Mouse (Mus musculus) kidney, postnatal 14 days (tissue): ENCODE results near the gene Slc7a10.
"Not testable (repeated sequence)": the region's sequence is repeated elsewhere in the genome, so short reads cannot be mapped to it uniquely, and the experiment has no call there.

Source experiments
- DNase-seq: peaks from one replicate; pipeline ENCODE4 v3.0.0; 2022; ENCODE audit warnings: mixed read lengths

Gene Slc7a10

DNA sequence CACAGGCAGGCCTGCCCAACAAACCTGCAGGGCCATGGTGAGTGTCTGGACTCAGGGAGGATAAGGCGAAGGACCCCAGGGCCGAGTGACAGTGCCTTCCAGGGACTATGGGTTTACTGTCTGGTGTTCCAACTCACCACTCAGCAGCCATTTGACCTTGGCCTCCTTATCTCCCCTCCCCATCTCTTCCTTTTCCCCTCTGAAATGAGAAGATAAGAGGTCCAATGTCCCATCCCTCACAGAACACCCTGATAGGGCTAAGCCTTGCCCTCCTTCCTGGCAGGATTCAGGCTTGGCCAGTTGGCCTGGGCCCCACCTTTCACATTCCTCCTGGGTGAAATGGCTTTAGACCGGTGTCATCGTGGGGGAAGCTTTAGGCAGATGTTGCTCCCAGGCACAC lies 10.7 kb upstream of the Slc7a10 start:
- DNase-seq: no peak

DNA sequence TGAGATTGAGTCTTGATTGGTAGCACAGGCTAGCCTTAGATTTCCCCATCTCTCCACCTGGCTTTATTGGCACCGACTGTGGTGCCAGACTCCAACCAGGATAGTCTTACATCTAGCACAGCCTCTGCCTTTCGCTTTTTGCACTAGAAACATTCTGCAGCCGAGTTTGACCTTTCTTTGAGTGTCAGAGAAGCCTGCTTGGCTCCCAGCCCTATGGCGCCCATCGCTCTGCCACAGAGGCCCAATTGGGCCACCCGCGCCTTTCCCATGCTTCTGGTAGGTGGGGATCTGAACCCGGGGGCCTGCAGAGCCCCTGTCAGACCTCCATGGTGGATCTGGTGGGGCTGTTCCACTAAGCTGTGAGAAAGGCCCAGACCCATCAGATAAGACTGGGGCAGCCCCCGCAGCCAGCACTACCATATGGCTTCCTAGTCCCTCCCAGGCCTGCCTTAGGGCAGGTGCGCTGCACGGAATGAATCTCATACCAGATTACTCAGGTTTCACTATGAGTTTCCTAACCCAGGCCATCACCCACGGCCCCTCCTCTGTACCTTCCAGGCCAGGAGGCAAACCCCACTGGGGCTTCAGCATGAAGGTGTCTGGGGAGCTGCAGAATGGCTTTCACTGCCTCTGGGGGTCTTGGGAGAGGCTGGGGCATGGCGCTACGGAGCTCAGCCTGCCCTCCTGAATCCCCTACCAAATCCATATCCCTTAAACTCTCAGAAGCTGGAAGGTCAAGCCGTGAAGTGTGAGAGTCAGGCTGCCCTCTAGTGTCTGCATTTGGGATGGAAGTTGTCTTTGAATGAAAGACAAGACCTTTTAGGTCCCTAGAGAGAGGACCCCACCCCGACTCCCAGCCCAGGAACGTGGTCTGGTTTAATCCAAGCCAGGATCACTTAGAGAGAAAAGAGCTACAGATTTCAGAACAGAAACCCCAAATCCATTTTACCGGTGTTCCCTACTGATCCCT lies 9.5 kb upstream of the Slc7a10 start:
- DNase-seq: peak; percentile 49

DNA sequence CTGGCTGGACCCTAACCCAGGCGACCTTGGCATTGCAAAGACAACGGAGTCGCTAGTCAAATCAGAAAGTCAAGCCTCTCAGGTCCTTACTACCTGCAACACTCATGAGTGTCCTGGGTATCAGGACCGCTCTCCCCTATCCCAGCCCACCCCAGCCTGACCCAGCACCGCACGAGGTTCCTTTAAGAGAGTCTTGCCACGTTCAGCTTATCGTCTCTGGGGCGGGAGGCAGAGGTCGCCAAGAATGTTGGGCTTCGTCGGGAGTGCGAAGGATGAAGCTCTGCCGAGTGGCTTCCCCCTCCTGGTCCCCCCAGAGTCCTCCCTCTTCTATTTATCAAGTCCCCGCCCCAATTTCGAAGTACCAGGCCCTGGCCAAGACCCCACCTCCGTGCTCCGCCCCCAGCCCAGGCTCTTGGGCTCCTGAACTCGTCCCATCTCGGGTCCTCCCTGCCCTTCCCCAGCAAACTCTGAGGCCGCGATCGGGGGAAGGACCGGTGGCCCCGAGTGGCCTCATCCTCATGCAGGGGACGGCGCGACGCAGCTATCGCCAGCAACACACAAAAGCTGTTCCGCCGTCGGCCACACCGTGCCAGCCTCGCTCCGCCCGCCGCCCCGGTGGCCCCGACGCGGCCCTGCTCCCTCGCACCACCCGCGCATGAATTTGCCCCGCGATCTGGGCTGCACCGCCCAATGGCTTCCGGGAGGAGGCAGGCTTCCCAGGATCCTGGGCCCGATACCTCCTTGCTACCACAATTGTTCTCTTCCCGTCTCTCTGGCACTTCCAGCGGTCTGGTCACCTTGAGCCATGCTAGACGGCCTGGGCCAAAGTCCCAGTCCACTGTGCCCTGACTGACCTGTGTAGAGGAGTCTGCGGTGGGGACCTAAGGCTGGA lies 1.1 kb upstream of the Slc7a10 start:
- DNase-seq: peak; percentile 46

DNA sequence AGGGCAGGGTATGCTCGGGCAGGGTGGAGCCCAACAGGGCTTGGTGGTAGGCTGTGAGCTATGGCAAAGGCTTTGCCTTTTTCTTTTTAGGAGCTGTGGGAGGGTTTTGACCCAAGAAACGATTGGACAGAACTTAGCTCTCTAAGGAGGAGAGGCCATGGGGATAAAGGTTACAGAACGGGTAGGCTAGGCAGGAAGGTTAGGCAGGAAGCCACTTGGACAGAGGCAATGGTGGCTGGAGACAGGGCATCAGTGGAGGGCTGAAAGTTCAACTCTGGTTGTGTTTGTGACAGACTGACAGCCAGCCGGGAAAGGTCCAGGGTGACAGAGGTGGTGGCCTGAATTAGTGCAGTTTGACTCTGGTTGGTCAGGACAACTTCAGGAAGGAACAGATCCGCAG lies 3.5 kb downstream of the Slc7a10 start:
- DNase-seq: no peak

DNA sequence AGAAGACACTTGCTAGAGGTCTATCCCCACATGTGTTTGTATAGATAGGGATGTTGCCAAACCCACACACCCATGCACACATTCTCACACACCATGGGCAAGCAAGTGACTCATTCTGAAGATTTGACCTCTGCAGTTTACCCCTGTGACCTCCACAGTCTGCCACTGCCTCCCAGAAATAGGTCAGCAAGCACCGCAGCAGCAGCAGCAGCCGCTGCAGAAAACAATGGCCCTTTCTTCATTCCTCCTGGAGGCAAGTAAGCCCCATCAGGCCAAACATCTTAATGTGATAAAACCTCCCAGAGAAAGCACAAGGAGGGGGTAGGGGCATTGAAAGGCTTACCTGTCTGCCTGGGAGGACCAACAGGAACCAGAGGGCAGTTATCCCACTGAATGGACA lies 5.1 kb downstream of the Slc7a10 start:
- DNase-seq: no peak

DNA sequence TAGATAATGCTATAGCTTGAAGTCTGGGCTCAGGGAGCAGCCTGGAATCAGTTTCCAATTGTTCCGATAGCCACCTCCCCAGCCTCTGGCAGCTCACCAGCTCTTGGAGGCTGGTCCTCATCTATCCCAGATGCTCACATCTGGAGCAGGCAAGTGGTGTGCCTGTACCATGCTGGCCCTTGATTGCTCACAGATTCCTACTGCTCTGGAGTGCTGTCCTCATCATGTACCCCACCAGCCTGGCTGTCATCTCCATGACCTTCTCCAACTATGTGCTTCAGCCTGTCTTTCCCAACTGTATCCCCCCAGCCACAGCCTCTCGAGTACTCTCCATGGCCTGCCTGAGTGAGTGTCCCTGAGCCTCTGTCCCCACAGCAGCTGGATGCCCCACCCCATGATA lies 10.8 kb downstream of the Slc7a10 start:
- no peak for DNase-seq

DNA sequence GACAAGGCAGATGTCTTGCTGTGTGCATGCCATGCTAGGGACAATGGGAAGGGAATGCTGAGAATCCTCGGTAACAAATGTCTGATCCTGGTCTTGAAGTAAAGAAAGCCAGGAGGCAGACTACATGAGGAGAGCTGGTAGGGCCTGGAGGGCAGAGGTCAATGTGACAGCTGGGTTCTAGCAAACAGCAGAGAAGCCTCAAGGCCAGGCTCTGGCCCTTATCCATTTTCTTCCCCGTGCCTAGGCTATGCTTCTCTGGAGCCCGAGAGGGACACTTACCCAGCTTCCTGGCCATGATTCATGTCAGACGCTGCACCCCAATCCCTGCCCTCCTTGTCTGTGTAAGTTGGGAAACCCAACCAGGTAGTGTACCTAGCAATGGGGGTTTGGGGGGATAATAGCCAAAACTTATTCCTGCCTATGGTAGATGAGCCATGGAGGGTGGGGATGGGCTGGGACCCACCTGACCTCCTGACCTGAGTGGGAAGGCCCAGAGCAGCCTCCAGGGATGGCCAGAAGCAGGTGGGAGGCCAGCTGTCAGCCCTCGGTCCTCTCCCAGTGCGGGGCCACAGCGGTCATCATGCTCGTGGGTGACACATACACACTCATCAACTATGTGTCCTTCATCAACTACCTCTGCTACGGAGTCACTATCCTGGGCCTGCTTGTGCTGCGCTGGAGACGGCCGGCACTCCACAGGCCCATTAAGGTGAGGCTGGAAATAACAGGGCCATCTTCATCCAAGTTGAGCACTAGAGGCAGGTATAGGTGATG lies 13.0 kb downstream of the Slc7a10 start:
- DNase-seq: no peak

DNA sequence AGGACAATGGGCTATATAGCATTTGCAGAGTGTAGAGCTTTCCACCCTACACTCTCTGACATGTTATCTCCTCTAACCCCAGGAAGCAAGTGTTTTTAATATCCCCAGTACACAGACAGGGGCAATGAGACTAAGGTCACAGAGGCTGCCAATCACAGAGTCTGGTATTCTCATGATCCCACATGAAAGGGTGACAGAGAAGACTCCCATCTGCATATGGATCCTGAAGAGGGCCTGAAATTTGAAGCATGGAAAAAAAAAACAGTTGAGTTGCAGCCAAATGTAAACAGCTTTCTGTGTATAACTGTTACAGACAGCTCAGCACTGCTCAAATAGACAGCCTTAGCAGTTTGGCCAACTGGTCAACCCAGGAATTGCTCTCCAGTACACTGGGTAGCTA lies 13.6 kb downstream of the Slc7a10 start:
- no peak for DNase-seq

DNA sequence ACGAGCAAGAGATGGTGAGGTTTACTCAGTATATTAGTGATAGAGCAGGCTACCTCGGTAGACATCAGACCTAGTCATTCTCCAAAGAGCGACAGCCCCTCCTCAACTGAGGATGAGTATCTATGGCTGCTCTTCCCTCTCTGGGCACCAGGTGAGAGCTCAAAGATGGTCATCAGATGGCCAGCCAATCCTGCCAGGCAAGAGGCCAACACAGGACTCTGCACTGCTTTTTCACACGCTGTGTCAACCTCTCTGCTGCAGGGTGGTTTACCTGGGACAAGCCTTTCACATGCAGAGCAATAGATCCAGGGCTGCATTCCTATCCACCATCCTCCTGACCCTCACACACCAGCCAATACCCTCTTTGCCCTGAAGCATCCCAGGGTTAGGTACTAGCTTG lies 25.6 kb downstream of the Slc7a10 start:
- no peak for DNase-seq

DNA sequence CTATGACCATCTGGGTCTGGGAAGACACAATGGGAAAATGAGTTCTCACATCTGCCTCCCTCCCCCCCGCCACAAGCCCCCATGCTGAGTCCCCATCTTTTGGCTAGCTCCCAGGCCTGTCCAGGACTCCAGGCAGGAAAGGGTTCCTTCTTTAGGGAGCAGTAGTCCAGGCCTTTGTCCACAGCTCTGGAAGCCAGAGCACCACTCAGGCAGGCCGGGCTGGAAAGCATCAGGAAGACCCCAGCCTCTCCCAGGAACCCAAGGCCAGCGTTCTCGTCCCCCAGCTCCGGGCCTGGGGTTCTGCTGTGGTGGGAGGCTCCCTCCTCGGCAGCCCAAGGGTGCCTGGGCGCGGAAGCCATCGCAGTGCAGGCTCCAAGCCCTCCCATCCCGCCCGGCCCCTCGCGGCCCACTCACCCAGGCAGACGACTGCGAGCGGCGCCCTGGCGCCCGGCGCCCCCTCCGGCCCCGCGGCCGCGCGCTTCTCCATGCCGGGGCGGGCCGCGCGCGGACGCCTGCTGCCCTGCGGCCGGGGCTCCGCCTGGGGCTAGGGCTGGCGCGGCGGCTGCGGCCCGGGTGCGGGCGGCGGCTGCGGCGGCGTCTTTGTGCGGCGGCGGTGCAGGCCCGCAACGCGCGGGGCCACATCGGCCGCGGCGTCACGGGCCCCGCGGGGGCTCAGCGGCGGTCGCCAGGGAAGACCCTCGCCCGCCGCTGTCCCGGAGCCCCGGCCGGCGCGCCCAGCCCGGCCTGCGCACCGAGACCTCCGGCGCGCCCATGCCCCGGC lies 28.4 kb downstream of the Slc7a10 start:
- DNase-seq: peak; percentile 34

DNA sequence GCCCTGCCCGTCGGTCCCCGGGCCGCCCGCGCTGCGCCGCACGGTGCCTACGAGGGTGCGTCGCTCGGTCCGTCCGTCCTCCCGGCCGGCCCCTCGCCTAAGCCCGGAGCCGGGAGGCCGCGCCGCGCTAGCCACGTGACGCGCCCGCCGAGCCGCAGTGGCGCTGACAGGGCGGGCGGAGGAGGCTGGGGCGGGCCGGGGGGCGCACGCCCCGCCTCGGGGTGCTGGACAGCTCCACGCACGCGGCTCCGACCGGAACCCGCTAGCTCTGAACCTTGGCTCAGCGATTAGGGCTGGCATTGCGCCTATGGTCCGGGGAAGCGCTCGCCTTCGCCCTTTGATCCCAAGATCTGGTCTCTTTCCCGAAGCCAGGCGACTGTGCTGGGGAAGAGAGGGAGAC lies 29.0 kb downstream of the Slc7a10 start, which contains the start of gene Lrp3:
Lrp3 (minus strand) TSS at position 274 of the 400 bp plus-strand sequence.
- peak; percentile 93 for DNase-seq

DNA sequence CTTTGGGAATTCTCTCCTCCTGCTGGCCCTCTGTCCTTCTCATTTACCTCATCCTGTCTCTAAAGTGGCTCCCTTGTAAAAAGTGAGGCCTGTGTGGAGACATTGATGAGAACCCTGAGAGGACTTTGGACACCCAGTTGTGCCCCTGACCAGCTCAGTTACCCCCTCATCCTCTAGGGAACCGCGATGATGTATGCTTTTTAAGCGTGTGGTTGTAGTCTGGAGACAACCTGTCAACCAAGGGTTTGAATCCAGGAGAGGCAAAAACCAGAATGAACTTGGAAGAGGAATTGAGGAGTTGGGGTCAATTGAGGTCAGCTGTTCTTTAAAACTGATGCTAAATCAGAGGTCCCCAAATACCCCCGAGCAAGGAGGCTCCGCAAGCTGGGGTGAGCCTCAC lies 29.5 kb downstream of the Slc7a10 start:
- no peak for DNase-seq

DNA sequence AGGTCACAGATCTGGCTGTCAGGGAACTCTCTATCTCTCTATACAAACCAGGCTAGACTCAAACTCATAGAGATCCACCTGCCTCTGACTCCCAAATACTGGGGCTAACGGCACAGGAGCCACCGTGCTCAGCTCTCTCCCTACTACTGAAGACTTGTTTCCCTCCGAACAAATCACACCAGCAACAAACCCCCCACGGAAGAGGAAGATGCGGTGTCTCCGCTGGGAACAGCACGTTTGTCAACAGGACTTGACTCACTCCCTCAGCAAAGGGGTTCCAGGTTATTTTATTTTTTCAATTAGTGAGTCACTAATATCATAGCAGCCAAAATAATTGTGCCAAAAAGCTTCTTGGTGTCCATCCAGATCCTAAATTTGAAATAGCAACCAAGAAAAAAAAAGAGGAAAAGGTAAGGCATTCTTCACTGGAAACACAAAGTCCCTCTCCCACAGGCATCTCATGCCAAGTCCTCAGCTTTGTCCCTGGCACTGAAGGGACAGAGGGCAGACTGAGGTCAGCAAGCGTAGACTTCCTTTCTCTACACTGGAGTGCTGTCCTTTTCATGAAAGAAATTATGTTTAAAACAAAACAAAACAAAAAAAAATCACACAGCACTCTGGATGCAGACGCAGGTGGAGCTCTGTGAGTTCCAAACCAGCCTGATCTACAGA lies 34.6 kb downstream of the Slc7a10 start:
- DNase-seq: peak; percentile 45

DNA sequence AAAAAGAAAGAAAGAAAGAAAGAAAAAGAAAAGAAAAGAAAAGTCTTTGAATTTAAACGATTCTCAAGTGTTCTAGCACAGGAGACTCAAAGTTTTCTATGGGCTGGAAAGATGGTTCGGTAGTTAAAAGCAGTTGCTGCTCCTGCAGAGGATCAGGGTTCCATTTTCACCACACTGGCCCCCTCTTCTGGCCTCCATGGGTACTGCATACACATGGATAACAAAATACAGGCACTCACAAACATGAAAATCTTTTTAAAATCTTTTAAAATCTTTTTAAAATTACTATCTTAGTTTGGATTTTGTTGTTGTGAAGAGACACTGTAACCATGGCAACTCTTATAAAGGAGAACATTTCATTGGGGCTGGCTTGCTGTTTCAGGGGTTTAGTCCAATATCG lies 44.1 kb downstream of the Slc7a10 start:
- DNase-seq: no peak

DNA sequence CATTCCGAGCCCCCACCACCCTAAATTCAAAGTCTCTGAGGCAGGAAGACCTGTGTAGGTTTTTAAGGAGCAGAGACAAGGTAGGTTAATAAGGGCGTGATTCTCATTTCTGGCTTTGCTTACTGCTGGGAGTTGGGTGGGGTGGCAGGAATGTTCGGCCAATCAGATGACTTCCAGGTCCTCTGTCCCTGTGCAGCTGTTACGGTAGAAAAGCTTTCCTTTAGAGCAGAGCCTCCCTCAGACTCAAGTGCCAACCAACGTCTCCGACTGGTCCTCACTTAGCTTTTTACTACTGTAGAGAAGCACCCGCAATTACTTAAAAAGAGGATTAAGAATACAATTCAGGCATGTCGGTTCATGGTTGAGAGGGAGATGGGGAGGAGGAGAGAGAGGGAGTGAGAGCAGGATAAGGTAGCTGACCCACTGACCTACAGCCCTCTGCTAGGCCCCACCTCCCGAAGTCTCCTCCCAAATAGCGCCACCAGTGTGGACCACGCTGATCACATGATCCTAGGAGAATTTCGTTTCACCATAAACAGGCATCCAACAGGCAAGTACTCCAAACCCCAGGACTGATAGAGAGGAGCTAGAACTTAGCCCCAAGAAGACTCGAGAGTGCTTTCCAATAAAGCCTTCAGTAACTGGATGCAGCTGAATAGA lies 46.7 kb downstream of the Slc7a10 start:
- no peak for DNase-seq

DNA sequence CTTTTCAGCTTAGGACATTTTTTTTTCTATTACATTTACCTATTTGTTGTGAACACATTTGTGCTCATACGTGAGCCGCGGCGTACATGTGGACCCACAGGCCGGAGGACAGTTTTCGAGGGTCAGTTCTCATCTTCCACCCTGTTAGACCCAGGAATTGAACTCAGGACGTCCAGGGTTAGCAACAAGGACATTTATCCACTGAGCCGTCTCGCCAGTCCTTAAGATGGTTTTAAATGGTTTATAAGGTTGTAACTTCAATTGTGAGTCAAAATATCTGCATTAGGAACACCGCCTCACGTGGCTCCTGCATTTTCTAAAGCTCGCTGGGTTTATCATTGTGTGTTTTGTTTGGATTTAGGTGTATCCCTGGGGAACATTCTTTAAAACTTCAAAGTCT lies 47.7 kb downstream of the Slc7a10 start:
- no peak for DNase-seq

DNA sequence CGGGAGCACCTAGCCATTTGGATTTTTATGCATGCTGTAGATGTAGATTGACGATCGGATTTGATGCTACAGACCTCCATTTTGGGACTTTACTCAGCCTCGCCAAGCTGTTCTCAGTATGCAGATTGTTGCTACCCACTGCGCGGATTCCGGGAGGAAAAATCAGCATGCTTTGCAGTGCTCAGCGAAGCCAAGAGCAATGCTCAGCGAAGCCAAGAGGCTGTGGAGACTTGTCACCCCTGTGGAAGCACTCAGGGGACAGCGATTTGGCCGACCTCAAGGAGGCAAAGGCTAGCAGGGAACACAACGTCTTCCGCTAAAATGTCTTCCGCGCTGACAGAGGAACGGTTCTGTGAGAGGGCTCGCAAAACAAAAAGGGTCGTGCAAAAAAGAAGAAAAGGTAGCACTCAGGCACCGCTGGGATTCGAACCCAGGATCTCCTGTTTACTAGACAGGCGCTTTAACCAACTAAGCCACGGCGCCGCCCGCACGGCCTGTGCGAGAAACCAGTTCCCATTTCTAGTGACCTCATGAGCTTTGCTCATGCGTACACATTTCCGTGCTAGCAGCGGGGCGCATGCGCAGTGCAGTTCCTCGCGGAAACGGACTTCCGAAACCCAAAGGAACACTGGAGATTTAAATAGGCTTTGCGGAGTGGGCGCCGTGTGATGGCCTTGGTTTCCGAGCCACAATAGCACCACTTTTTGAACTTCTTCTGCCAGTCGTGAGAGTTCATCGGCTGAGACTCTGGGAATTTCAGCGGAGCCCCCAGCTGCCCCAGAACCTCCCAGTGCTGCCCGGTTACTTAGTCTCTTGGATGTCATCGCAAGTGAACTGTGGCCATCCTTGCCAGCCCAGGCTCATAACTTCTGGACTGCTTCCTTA lies 48.4 kb downstream of the Slc7a10 start:
- peak; percentile 99 for DNase-seq

DNA sequence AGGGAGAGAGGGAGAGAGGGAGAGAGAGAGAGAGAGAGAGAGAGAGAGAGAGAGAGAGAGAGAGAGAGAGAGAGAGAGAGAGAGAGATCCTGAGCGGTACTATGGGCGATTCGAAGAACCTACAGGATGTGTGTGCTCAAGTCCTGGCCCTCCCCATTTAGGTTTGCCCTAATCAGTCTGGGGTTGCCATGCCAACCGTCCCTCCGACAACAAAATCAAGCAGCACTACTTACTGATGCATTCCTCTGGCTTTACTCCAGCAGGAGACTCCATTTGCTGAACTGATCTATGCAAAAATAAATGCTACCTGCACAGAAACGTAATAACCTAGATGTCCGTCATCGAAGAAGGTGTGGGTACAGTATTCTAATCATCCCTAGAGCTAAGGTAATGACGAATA lies 49.1 kb downstream of the Slc7a10 start:
- DNase-seq: peak; percentile 73

DNA sequence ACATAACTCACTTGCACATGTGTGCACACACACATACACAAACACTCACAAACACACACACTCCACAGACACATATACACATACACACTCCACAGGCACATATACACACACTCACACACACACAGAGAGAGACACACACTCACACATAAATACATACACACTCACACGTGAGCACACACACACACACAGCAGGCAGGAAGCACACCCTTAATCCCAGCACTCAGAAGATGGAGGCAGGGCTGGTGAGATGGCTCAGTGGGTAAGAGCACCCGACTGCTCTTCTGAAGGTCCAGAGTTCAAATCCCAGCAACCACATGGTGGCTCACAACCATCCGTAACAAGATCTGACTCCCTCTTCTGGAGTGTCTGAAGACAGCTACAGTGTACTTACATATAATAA lies 51.8 kb downstream of the Slc7a10 start:
- DNase-seq: not testable (repeated sequence)
